Mouse (Mus musculus) MEL-GATA-1-ER (cell line): Measurements from ENCODE around the gene Kcnj14.

Experiments
- DNase-seq: peaks from one replicate; pipeline ENCODE4 v3.0.0-alpha.2; 2012; ENCODE audit warnings: low read depth; ENCODE audit errors: extremely low read depth

Kcnj14 gene

GRCm38 (mm10) chr7:45797661-45798510, 26.7 kb downstream of the Kcnj14 start:
- no peak for DNase-seq

- DNase-seq, result no peak
Measured at GRCm38 (mm10) chr7:45796950-45797349, 27.6 kb downstream of the Kcnj14 start.

- DNase-seq, result no peak
Measured at GRCm38 (mm10) chr7:45794971-45795370, 29.6 kb downstream of the Kcnj14 start.

GRCm38 (mm10) chr7:45793969-45794585, 30.5 kb downstream of the Kcnj14 start:
- no peak for DNase-seq

- DNase-seq, result no peak
Measured at GRCm38 (mm10) chr7:45793240-45793639, 31.3 kb downstream of the Kcnj14 start.

- DNase-seq, result no peak
Measured at GRCm38 (mm10) chr7:45791756-45792490, 32.7 kb downstream of the Kcnj14 start.

- DNase-seq, result no peak
Measured at GRCm38 (mm10) chr7:45790721-45791120, 33.9 kb downstream of the Kcnj14 start.

- no peak for DNase-seq
Measured at GRCm38 (mm10) chr7:45787642-45788041, 36.9 kb downstream of the Kcnj14 start.

- DNase-seq, result peak; percentile 77
Measured at GRCm38 (mm10) chr7:45786661-45787413, 37.7 kb downstream of the Kcnj14 start.

GRCm38 (mm10) chr7:45786136-45786578, 38.4 kb downstream of the Kcnj14 start:
- no peak for DNase-seq

GRCm38 (mm10) chr7:45785388-45786135, 39.0 kb downstream of the Kcnj14 start:
- no peak for DNase-seq

GRCm38 (mm10) chr7:45784524-45785372, 39.8 kb downstream of the Kcnj14 start, which contains the start of gene Sult2b1:
TSS of gene Sult2b1 (minus strand) at chr7:45784669.
- DNase-seq, result no peak

- peak; percentile 10 for DNase-seq
Measured at GRCm38 (mm10) chr7:45783511-45784091, 41.0 kb downstream of the Kcnj14 start, which contains the start of gene Lmtk3. TSS of gene Lmtk3 (plus strand) at chr7:45783738.

GRCm38 (mm10) chr7:45782271-45782670, 42.3 kb downstream of the Kcnj14 start:
- no peak for DNase-seq

GRCm38 (mm10) chr7:45779081-45779641, 45.4 kb downstream of the Kcnj14 start:
- no peak for DNase-seq

- DNase-seq, result no peak
Measured at GRCm38 (mm10) chr7:45775237-45775636, 49.3 kb downstream of the Kcnj14 start.

- DNase-seq, result no peak
Measured at GRCm38 (mm10) chr7:45771101-45771500, 53.5 kb downstream of the Kcnj14 start.

GRCm38 (mm10) chr7:45770427-45771082, 54.0 kb downstream of the Kcnj14 start:
- DNase-seq, result no peak
